Mouse (Mus musculus) forebrain, postnatal 0 days (tissue): Measurements from ENCODE around the gene Aacs. TPM values are rescaled to one million over a fixed set of nuclear protein-coding genes. Genes with fewer than 3 reads are reported as not detected.

Experiments used
- ATAC-seq: fragments of 200-750 bp; cut with Nextera tagmentation; 2 replicates; pipeline ENCODE4 v1.8.0; 2017; ENCODE audit warnings: mild to moderate bottlenecking, moderate library complexity
- DNase-seq: peaks from one replicate; pipeline ENCODE4 v3.0.0-alpha.2; 2015
- H3K27ac ChIP-seq: fragments of 300-500 bp; sonication (generic); 2 replicates; pipeline ENCODE4 v1.5.1; 2014; ENCODE audit warnings: low read depth, mild to moderate bottlenecking, antibody characterized with exemption, low read length, moderate library complexity, mixed read lengths
- H3K27me3 ChIP-seq: fragments of 300-500 bp; sonication (generic); 2 replicates; pipeline ENCODE4 v1.6.1; 2014; ENCODE audit warnings: mild to moderate bottlenecking, low read length, mixed read lengths; ENCODE audit not compliant: insufficient read depth
- H3K36me3 ChIP-seq: fragments of 300-500 bp; sonication (generic); 2 replicates; pipeline ENCODE4 v1.6.1; 2014; ENCODE audit warnings: mild to moderate bottlenecking, moderate library complexity; ENCODE audit not compliant: insufficient read depth
- H3K4me1 ChIP-seq: fragments of 300-500 bp; sonication (generic); 2 replicates; pipeline ENCODE4 v1.6.1; 2014; ENCODE audit warnings: antibody characterized with exemption; ENCODE audit not compliant: insufficient read depth
- H3K4me2 ChIP-seq: fragments of 300-500 bp; sonication (generic); 2 replicates; pipeline ENCODE4 v1.6.1; 2014; ENCODE audit warnings: low read depth, mild to moderate bottlenecking, moderate library complexity
- H3K4me3 ChIP-seq: fragments of 300-500 bp; sonication (generic); 2 replicates; pipeline ENCODE4 v1.5.1; 2014; ENCODE audit warnings: low read depth, low read length, mixed read lengths
- H3K9ac ChIP-seq: fragments of 300-500 bp; sonication (generic); 2 replicates; pipeline ENCODE4 v1.6.1; 2014; ENCODE audit warnings: mild to moderate bottlenecking
- H3K9me3 ChIP-seq: fragments of 300-500 bp; sonication (generic); 2 replicates; pipeline ENCODE4 v1.6.1; 2016; ENCODE audit warnings: low read length
- CTCF ChIP-seq: sonication (generic); IDR thresholded peaks from 2 replicates; pipeline ENCODE4 v1.5.1; 2016; ENCODE audit warnings: antibody characterized with exemption, control low read depth, low read depth
- WGBS: fragments of 180-500 bp; shearing (Covaris S2); extraction: QIAGEN DNeasy Blood & Tissue Kit; methylation state at CpG from one replicate; pipeline ENCODE4 v1.1.7; 2014; 5-methylcytosine and 5-hydroxymethylcytosine counted together
- polyA plus RNA-seq: library from polyadenylated mRNA; unstranded; fragments of >200 nt; fragmentation: Nextera tagmentation; extraction: Ambion mirVana; gene quantifications from 2 replicates; pipeline ENCODE4 v1.2.1, GENCODE M21; 2015
- total RNA-seq: library from RNA; depleted of rRNA; stranded (reverse); fragments of >200 nt; gene quantifications from 2 replicates; pipeline ENCODE4 v1.2.3, GENCODE M21; 2014

Gene Aacs
- total and polyA plus RNA-seq, 2 experiments from 2014 or later, result 90.9 to 97.9 TPM

GRCm38 (mm10) chr5:125448026-125448425 is 27.6 kb upstream of the Aacs start:
- H3K4me3 ChIP-seq, result no peak overlapping the region
- no peak for TF ChIP-seq CTCF
- no peak overlapping the region for H3K4me2 ChIP-seq
- H3K27me3 ChIP-seq, result no peaks in the 10 kb centered on the region
- ATAC-seq (no peak), DNase-seq (no peak)
- WGBS, result 82% methylated on average over 3 of the region's 3 CpGs
- H3K4me1 ChIP-seq, result no peaks in the 10 kb centered on the region
- H3K9me3 ChIP-seq, result no peaks in the 10 kb centered on the region
- no peak overlapping the region for H3K27ac ChIP-seq
- no peak overlapping the region for H3K9ac ChIP-seq
- H3K36me3 ChIP-seq, result peaks cover 6% of the 10 kb centered on the region; the same call in 1 of the 2 replicates

GRCm38 (mm10) chr5:125448631-125449030 is 27.0 kb upstream of the Aacs start:
- Histone ChIP-seq H3K4me2 (no peak overlapping the region), H3K27ac (no peak overlapping the region), H3K4me3 (no peak overlapping the region), H3K36me3 (peaks cover 6% of the 10 kb centered on the region; the same call in 1 of the 2 replicates), H3K4me1 (no peaks in the 10 kb centered on the region), H3K27me3 (no peaks in the 10 kb centered on the region), H3K9ac (no peak overlapping the region), H3K9me3 (no peaks in the 10 kb centered on the region)
- no peak for TF ChIP-seq CTCF
- 96% methylated on average over 4 of the region's 4 CpGs for WGBS
- no peak for ATAC-seq
- DNase-seq, result no peak

- Histone ChIP-seq H3K9me3 (no peaks in the 10 kb centered on the region), H3K9ac (no peak overlapping the region), H3K4me2 (no peak overlapping the region), H3K4me1 (no peaks in the 10 kb centered on the region), H3K27me3 (no peaks in the 10 kb centered on the region), H3K4me3 (no peak overlapping the region), H3K36me3 (peaks cover 10% of the 10 kb centered on the region; the same call in 1 of the 2 replicates), H3K27ac (no peak overlapping the region)
- TF ChIP-seq CTCF, result no peak
- DNase-seq (no peak), ATAC-seq (no peak)
- 92% methylated on average over 5 of the region's 5 CpGs for WGBS
These were observed 26.3 kb upstream of the Aacs start for GRCm38 (mm10) chr5:125449306-125449705.

GRCm38 (mm10) chr5:125452573-125452972 is 23.0 kb upstream of the Aacs start:
- TF ChIP-seq CTCF, result no peak
- H3K4me2 ChIP-seq, result no peak overlapping the region
- ATAC-seq, result no peak

GRCm38 (mm10) chr5:125456100-125456499 is 19.5 kb upstream of the Aacs start:
- no peak overlapping the region for H3K9ac ChIP-seq
- WGBS, result 94% methylated on average over 6 of the region's 6 CpGs
- DNase-seq, result no peak

More at GRCm38 (mm10) chr5:125452573-125452972, 23.0 kb upstream of the Aacs start:
- H3K27ac ChIP-seq, result no peak overlapping the region
- no peaks in the 10 kb centered on the region for H3K4me1 ChIP-seq
- H3K36me3 ChIP-seq, result peaks cover 28% of the 10 kb centered on the region
- no peak overlapping the region for H3K9ac ChIP-seq
- H3K4me3 ChIP-seq, result no peak overlapping the region
- H3K27me3 ChIP-seq, result no peaks in the 10 kb centered on the region
- no peak for DNase-seq
- H3K9me3 ChIP-seq, result no peaks in the 10 kb centered on the region
- WGBS, result 93% methylated on average over 9 of the region's 9 CpGs

GRCm38 (mm10) chr5:125457538-125457937 is 18.1 kb upstream of the Aacs start:
- no peak for ATAC-seq
- Histone ChIP-seq H3K9ac (no peak overlapping the region), H3K9me3 (no peaks in the 10 kb centered on the region), H3K27me3 (no peaks in the 10 kb centered on the region), H3K4me1 (no peaks in the 10 kb centered on the region), H3K36me3 (peaks cover 26% of the 10 kb centered on the region), H3K4me2 (no peak overlapping the region), H3K27ac (no peak overlapping the region), H3K4me3 (no peak overlapping the region)
- 94% methylated on average over 6 of the region's 6 CpGs for WGBS
- no peak for DNase-seq
- TF ChIP-seq CTCF, result no peak

More at GRCm38 (mm10) chr5:125456100-125456499, 19.5 kb upstream of the Aacs start:
- peaks cover 28% of the 10 kb centered on the region for H3K36me3 ChIP-seq
- no peak overlapping the region for H3K4me3 ChIP-seq
- no peaks in the 10 kb centered on the region for H3K4me1 ChIP-seq
- H3K9me3 ChIP-seq, result no peaks in the 10 kb centered on the region
- H3K27me3 ChIP-seq, result no peaks in the 10 kb centered on the region
- ATAC-seq, result no peak
- no peak for TF ChIP-seq CTCF
- no peak overlapping the region for H3K27ac ChIP-seq
- H3K4me2 ChIP-seq, result no peak overlapping the region

GRCm38 (mm10) chr5:125460574-125460973 is 15.0 kb upstream of the Aacs start:
- Histone ChIP-seq H3K27ac (no peak overlapping the region), H3K4me3 (no peak overlapping the region), H3K9me3 (no peaks in the 10 kb centered on the region), H3K4me2 (no peak overlapping the region), H3K27me3 (no peaks in the 10 kb centered on the region), H3K36me3 (peaks cover 7% of the 10 kb centered on the region), H3K4me1 (no peaks in the 10 kb centered on the region), H3K9ac (no peak overlapping the region)
- no peak for ATAC-seq
- 95% methylated on average over 3 of the region's 3 CpGs for WGBS
- no peak for TF ChIP-seq CTCF
- no peak for DNase-seq
